Mouse (Mus musculus) heart, postnatal 0 days (tissue): ENCODE data around the gene Wfdc16. TPM values are rescaled to one million over a fixed set of nuclear protein-coding genes. Genes with fewer than 3 reads are reported as not detected.

Experiments
- ATAC-seq: fragments of 200-750 bp; cut with Nextera tagmentation; 2 replicates; pipeline ENCODE4 v1.8.0; 2017; ENCODE audit warnings: low read depth, moderate number of reproducible peaks, moderate library complexity; ENCODE audit not compliant: insufficient read depth
- DNase-seq: peaks from one replicate; pipeline ENCODE4 v3.0.0-alpha.2; 2016; ENCODE audit warnings: low spot score
- H3K27ac ChIP-seq: fragments of 300-500 bp; sonication (generic); 2 replicates; pipeline ENCODE4 v1.5.1; 2014; ENCODE audit warnings: low read depth, mild to moderate bottlenecking
- H3K27me3 ChIP-seq: fragments of 300-500 bp; sonication (generic); 2 replicates; pipeline ENCODE4 v1.6.1; 2014; ENCODE audit warnings: low read length, mixed read lengths; ENCODE audit not compliant: control insufficient read depth, insufficient read depth
- H3K36me3 ChIP-seq: fragments of 300-500 bp; sonication (generic); replicated peaks from 2 replicates; pipeline ENCODE4 v1.6.1; 2014; ENCODE audit warnings: low read length, mixed read lengths; ENCODE audit not compliant: control insufficient read depth, insufficient read depth
- H3K4me1 ChIP-seq: fragments of 300-500 bp; sonication (generic); 2 replicates; pipeline ENCODE4 v1.6.1; 2014; ENCODE audit warnings: antibody characterized with exemption; ENCODE audit not compliant: control insufficient read depth, insufficient read depth
- H3K4me2 ChIP-seq: fragments of 300-500 bp; sonication (generic); 2 replicates; pipeline ENCODE4 v1.6.1; 2014; ENCODE audit warnings: low read depth, mild to moderate bottlenecking, low read length, moderate library complexity
- H3K4me3 ChIP-seq: fragments of 300-500 bp; sonication (generic); 2 replicates; pipeline ENCODE4 v1.5.1; 2014; ENCODE audit warnings: low read depth, low read length
- H3K9ac ChIP-seq: fragments of 300-500 bp; sonication (generic); replicated peaks from 2 replicates; pipeline ENCODE4 v1.6.1; 2014; ENCODE audit warnings: low read depth, low read length, mixed read lengths
- H3K9me3 ChIP-seq: fragments of 300-500 bp; sonication (generic); replicated peaks from 2 replicates; pipeline ENCODE4 v1.6.1; 2016; ENCODE audit warnings: low read length; ENCODE audit not compliant: control insufficient read depth
- CTCF ChIP-seq: IDR thresholded peaks from 2 replicates; pipeline ENCODE4 v1.5.1; 2016; ENCODE audit warnings: antibody characterized with exemption, control low read depth, low read depth
- EP300 ChIP-seq: IDR thresholded peaks from 2 replicates; pipeline ENCODE4 v1.6.1; 2016; ENCODE audit warnings: antibody characterized with exemption, low read depth
- WGBS: fragments of 180-500 bp; shearing (Covaris S2); extraction: QIAGEN DNeasy Blood & Tissue Kit; methylation state at CpG from one replicate; pipeline ENCODE4 v1.1.7; 2014; 5-methylcytosine and 5-hydroxymethylcytosine counted together
- polyA plus RNA-seq: library from polyadenylated mRNA; unstranded; fragments of >200 nt; fragmentation: Nextera tagmentation; extraction: Ambion mirVana; gene quantifications from 2 replicates; pipeline ENCODE4 v1.2.1, GENCODE M21; 2015
- total RNA-seq: library from RNA; depleted of rRNA; stranded (reverse); fragments of >200 nt; gene quantifications from 2 replicates; pipeline ENCODE4 v1.2.3, GENCODE M21; 2014; ENCODE audit warnings: low replicate concordance

Gene Wfdc16
- total and polyA plus RNA-seq, 2 experiments from 2014 or later = not detected

DNA sequence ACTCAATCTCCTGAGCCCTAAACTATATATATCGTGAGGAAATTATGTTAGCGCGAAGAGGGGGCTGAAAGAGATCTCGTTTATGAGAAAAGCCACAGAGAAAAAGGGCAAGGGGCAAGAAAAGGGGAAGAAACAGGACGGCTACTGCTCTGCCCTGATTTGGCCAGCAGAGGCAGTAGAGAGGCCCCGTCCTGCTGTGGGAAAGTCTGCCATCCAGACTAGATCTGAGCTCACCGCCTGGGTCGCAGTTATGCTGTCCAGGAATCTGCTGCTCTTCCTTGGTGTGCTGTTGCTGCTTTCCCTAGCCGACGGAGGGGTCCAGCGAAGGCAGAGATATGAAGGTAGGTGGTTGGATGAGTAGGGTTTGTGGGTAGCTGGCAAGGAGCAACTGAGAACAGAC is 17.3 kb upstream of the Wfdc16 start, which contains the start of gene Wfdc10:
Gene Wfdc10 (plus strand): TSS at position 189 of the 400 bp plus-strand sequence.
- Histone ChIP-seq H3K36me3 (no peaks in the 10 kb centered on the region), H3K9ac (no peak within 1 kb of the TSS), H3K9me3 (no peaks in the 10 kb centered on the region), H3K4me1 (no peaks in the 10 kb centered on the region), H3K4me3 (no peak within 1 kb of the TSS), H3K4me2 (no peak within 1 kb of the TSS), H3K27me3 (no peaks in the 10 kb centered on the region), H3K27ac (no peak within 1 kb of the TSS)
- no peak for ATAC-seq
- peak; percentile 49 for DNase-seq
- no peak for TF ChIP-seq EP300
- peak; percentile 70 for TF ChIP-seq CTCF
- WGBS = 13% methylated on average over 11 of the region's 11 CpGs

DNA sequence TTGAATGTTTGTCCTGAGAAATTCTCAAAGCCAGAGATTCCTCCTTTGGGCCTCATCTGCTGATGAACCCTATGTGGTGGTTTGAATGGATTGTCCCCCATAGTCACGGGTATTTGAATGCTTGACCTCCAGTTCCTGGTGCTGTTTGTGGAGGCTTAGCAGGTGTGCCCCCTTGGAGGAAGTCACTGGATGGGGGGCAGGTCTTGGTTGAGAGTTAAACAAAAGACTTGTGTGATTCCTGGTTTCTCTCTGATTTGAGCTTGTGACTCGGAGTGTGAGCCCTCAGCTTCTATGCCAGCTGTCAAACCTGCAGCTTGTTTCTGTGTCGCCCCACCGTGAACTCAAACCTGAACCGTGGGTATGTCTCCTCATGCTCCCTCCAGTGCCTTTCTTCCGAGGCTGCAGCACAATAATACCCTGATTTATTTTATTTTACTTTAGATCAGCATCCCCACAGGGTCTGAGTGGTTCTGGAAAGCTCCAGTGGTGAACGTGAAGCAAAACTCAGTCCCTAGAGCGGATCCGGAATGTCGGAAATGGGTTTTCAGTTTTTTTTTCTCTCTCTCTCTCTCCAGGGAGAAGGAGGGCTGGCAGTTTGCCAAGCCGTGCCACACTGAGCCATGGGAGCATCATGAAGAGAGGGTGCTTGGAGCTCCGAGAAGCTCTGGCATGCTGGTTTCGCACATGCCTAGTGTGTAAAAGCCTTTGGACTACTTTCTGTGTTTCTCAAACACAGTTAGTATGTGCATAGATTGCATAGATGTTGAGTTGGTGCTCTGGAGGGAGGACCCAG is 3.5 kb upstream of the Wfdc16 start:
- WGBS = 70% methylated on average over 13 of the region's 13 CpGs
- H3K9ac ChIP-seq = no peak overlapping the region
- no peak overlapping the region for H3K27ac ChIP-seq
- no peaks in the 10 kb centered on the region for H3K27me3 ChIP-seq
- H3K36me3 ChIP-seq = no peaks in the 10 kb centered on the region
- H3K9me3 ChIP-seq = 0 out of 2 replicates have a peak, but pooled peaks cover 3% of the 10 kb centered on the region
- H3K4me3 ChIP-seq = no peak overlapping the region
- ATAC-seq = no peak
- TF ChIP-seq EP300 (no peak), CTCF (no peak)
- no peaks in the 10 kb centered on the region for H3K4me1 ChIP-seq
- DNase-seq = no peak
- H3K4me2 ChIP-seq = no peak overlapping the region

DNA sequence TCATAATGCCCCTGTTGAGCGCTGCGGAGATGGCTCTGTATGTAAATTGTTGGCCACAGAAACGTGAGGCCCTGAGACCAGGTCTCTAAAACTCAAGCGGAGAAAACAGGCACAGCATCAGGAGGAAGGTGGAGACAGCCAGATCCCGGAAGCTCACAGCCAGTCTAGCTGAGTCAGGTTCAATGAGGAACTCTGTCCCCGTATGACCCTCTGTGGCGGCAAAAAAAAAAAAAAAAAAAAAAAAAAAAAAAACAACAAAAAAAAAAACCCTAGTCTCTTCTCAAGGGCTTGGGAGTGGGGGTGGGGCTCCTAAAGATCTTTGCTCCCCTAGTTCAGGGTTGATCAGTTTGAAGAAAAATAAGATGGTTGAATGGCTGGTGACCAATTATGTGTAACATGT is 2.5 kb upstream of the Wfdc16 start:
- WGBS = 54% methylated on average over 7 of the region's 7 CpGs
- no peak for ATAC-seq
- no peaks in the 10 kb centered on the region for H3K36me3 ChIP-seq
- no peak overlapping the region for H3K4me2 ChIP-seq
- H3K27me3 ChIP-seq = no peaks in the 10 kb centered on the region
- H3K4me1 ChIP-seq = no peaks in the 10 kb centered on the region
- H3K27ac ChIP-seq = no peak overlapping the region
- H3K4me3 ChIP-seq = no peak overlapping the region
- H3K9ac ChIP-seq = no peak overlapping the region
- no peaks in the 10 kb centered on the region for H3K9me3 ChIP-seq
- no peak for DNase-seq
- TF ChIP-seq EP300 (no peak), CTCF (no peak)

DNA sequence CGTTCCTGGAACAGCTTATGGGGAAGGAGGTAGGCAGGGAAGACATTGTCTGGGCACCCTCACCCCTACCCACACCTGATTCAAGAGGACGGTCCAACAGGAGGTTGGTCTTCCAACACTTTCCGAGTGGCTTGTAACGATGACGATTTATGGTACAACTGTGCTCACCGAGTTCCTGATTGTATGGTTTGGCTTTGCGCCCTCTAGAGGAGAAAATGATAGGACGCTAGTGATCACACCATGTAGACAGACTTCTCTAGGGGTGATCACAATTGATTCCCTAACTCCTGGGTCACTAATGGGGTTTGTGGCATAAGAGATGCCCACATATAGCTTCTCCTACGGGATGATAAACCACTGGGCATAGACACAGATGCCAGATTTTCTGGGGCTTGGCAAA is 3.3 kb downstream of the Wfdc16 start:
- TF ChIP-seq EP300 (no peak), CTCF (no peak)
- no peak overlapping the region for H3K27ac ChIP-seq
- no peak overlapping the region for H3K4me2 ChIP-seq
- DNase-seq (no peak), ATAC-seq (no peak)
- no peaks in the 10 kb centered on the region for H3K9me3 ChIP-seq
- H3K4me1 ChIP-seq = no peaks in the 10 kb centered on the region
- no peaks in the 10 kb centered on the region for H3K27me3 ChIP-seq
- no peak overlapping the region for H3K4me3 ChIP-seq
- WGBS = 74% methylated on average over 9 of the region's 9 CpGs
- H3K9ac ChIP-seq = no peak overlapping the region
- no peaks in the 10 kb centered on the region for H3K36me3 ChIP-seq

DNA sequence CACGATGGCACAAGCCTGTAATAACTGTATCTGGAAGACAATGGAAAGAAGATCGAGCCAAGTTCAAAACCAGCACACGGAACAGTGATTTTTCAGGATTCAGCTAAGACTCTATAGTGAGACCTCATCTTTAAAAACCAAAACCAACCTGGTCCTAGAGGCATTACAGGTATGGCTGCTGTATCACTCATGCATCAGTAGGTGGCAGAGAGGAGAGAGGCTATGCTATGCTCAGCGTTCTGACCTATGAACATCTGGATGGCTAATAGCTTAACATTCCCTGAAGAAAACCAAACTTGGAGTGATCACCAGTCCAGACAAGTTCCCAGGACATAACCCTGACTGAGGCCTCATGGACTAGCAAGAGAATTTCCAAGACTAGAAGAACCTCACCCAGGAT is 16.8 kb downstream of the Wfdc16 start:
- ATAC-seq = no peak
- 73% methylated on average over 4 of the region's 4 CpGs for WGBS

DNA sequence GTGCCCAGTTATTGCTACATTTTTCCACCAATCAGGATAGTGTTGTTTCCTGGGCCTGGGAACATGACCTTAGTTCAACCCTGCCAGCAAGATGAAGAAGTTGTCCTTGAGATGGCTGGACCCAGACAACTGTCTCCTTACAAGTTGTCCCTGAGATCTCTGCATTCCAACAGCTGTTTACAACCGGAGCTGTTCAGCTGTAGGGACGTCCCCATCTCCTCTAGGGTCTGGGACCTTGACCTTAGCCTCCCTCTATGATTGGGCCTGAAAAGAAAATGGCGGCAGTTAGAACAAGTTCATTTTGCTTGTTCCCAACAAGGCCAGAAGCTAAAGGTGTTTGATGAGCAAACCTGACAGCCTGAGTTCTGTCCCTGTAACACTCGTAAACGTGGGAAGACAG is 19.5 kb downstream of the Wfdc16 start:
- no peaks in the 10 kb centered on the region for H3K27me3 ChIP-seq
- TF ChIP-seq CTCF (no peak), EP300 (no peak)
- DNase-seq = no peak
- WGBS = 64% methylated on average over 5 of the region's 5 CpGs
- no peak overlapping the region for H3K4me2 ChIP-seq
- ATAC-seq = no peak
- H3K27ac ChIP-seq = no peak overlapping the region
- H3K4me3 ChIP-seq = no peak overlapping the region
- no peaks in the 10 kb centered on the region for H3K9me3 ChIP-seq
- no peak overlapping the region for H3K9ac ChIP-seq
- H3K36me3 ChIP-seq = no peaks in the 10 kb centered on the region
- no peaks in the 10 kb centered on the region for H3K4me1 ChIP-seq

More for the DNA sequence above, 16.8 kb downstream of the Wfdc16 start:
- Histone ChIP-seq H3K4me2 (no peak overlapping the region), H3K9me3 (no peaks in the 10 kb centered on the region), H3K27ac (no peak overlapping the region), H3K27me3 (no peaks in the 10 kb centered on the region), H3K4me1 (no peaks in the 10 kb centered on the region), H3K36me3 (no peaks in the 10 kb centered on the region), H3K9ac (no peak overlapping the region), H3K4me3 (no peak overlapping the region)
- TF ChIP-seq EP300 (no peak), CTCF (no peak)
- DNase-seq = no peak
